In the genomic region with DNA sequence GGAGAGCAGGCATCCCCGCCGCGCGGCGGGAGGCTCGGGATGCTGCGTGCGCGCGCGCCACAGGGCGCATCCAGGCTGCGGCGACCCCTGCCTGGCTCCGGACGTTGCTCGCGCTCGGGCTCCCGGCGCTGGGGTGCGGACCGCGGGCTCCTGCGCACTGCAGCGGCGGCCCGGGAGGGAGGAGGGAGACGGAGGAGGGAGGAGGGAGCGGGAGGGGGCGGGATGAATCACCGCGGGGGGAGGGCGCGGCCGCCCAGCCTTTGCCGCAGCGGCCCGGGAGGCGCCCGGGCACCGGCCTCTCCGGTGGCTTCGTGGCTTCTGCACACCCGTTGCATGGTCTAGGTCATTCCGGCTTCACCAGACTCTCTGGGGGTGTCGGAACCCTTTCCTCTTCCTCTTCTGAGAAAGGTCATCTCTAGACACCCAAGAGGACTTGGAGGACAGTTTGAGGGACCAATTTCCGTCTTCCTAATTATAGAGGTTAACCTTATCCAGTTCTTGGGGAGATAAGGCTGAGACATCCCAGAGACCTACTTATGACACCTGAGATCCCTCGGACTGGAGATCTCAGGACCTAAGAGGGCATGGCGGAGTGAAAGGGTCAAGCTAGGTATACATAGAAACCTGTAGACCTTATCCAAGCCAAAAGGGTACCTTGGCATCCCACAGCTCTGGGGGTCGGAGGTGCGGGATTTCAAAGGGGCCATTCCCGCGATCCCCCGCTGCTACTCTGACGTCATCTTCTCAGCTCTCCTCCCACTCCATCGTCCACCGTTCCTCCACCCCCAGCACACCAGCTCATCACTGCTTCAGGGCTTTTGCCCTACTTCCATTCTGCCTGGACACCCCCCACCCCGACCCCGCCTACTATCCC, we compare ENCODE assay signal across 7 mouse cellular contexts. TPM values are rescaled to one million over a fixed set of nuclear protein-coding genes. Genes with fewer than 3 reads are reported as not detected.
A peak's percentile ranks its signal among the peaks of the same experiment; 100 is the strongest.
DNase-seq lines count a peak whose midpoint lies in the region; ATAC-seq and TF ChIP-seq lines count a peak whose summit lies in the region.

A gene (minus strand): TSS at position 153 of the 874 bp plus-strand sequence.

- TF ChIP-seq POLR2A in ES-Bruce4 (IDR thresholded peaks at IDR 0.05; ENCODE audit: insufficient read depth, low read length) = no peak

- H3K27ac ChIP-seq in ES-Bruce4 (ENCODE audit: insufficient read depth, low read length) = no peak within 1 kb of the TSS
- no peak within 1 kb of the TSS for H3K27ac ChIP-seq in heart, embryonic 16.5 days (ENCODE audit: low read length)

- peaks cover 19% of the 10 kb centered on the region for H3K36me3 ChIP-seq in ES-Bruce4 (ENCODE audit: control insufficient read depth, insufficient read depth, low read length, poor library complexity, severe bottlenecking)
- H3K36me3 ChIP-seq in heart, embryonic 16.5 days (ENCODE audit: control insufficient read depth, insufficient read depth) = peaks cover 28% of the 10 kb centered on the region

- peak; percentile 81 for DNase-seq in adrenal gland, postnatal 10 days
- DNase-seq in fibroblast of lung, adult 2 months (ENCODE audit: low read depth) = peak; percentile 34
- DNase-seq in layer of hippocampus, adult 8-10 months (ENCODE audit: low spot score in 2 of 2) = peak in 1 of 2 experiments; percentile 61
- DNase-seq in lung, postnatal 14 days = peak; percentile 48
- peak; percentile 76 for DNase-seq in right cerebral cortex, postnatal 14 days

- H3K9me3 ChIP-seq in ES-Bruce4 (replicated peaks; ENCODE audit: control insufficient read depth, insufficient read depth, low read length, poor library complexity, severe bottlenecking) = no peaks in the 10 kb centered on the region
- no peaks in the 10 kb centered on the region for H3K9me3 ChIP-seq in heart, embryonic 16.5 days (replicated peaks; ENCODE audit: control insufficient read depth, low read length)

- no peak for TF ChIP-seq CTCF in ES-Bruce4 (IDR thresholded peaks at IDR 0.05; ENCODE audit: low read depth, low read length)

- TF ChIP-seq EP300 in ES-Bruce4 (IDR thresholded peaks at IDR 0.05; ENCODE audit: insufficient read depth, low read depth, low read length) = peak; percentile 64; the same call in 1 of the 2 replicates

- H3K9ac ChIP-seq in ES-Bruce4 (ENCODE audit: low read depth, poor library complexity, severe bottlenecking) = peak within 1 kb of the TSS; percentile 81
- H3K9ac ChIP-seq in heart, embryonic 16.5 days (ENCODE audit: low read length) = peak within 1 kb of the TSS; percentile 67

- WGBS in heart, embryonic 16.5 days = under 1% methylated on average over 49 of the region's 60 CpGs

- H3K4me3 ChIP-seq in ES-Bruce4 (ENCODE audit: low read depth, low read length) = peak within 1 kb of the TSS; percentile 65
- H3K4me3 ChIP-seq in heart, embryonic 16.5 days (ENCODE audit: low read length) = peak within 1 kb of the TSS; percentile 70

- ATAC-seq in heart, embryonic 16.5 days (replicated peaks; ENCODE audit: extremely low read depth, insufficient read depth, low FRiP score) = peak; percentile 55

- peak within 1 kb of the TSS; percentile 100 for H3K4me2 ChIP-seq in heart, embryonic 16.5 days (ENCODE audit: low read depth, low read length)

- H3K27me3 ChIP-seq in ES-Bruce4 (ENCODE audit: control insufficient read depth, insufficient read depth, low read length, poor library complexity, severe bottlenecking) = peaks cover 5% of the 10 kb centered on the region
- H3K27me3 ChIP-seq in heart, embryonic 16.5 days (ENCODE audit: control insufficient read depth, insufficient read depth, low read length) = peaks cover 20% of the 10 kb centered on the region

- no peaks in the 10 kb centered on the region for H3K4me1 ChIP-seq in ES-Bruce4 (ENCODE audit: control insufficient read depth, insufficient read depth, low read length)
- H3K4me1 ChIP-seq in heart, embryonic 16.5 days (ENCODE audit: control insufficient read depth, insufficient read depth, low read length) = peaks cover 10% of the 10 kb centered on the region

RNA-seq across cellular contexts. Expression of the gene that starts here (rescaled TPM):
- polyA plus RNA-seq in ES-Bruce4 (2011; ENCODE audit: insufficient read depth, insufficient read length, low read depth, missing spikeins) = 26.1 and 27.5 TPM in 2 replicates
- 10 to 100 TPM; 15.7 to 39.2 TPM for total RNA-seq in adrenal gland, postnatal 10 days (2021)
- 2.8 and 3.5 TPM in 2 replicates for polyA plus RNA-seq in heart, embryonic 16.5 days (2015; fragmentation: Nextera tagmentation; extraction: Ambion mirVana)
- total RNA-seq in layer of hippocampus, adult 8-10 months (2022) = 100 to 1,000 TPM; 572 to 623 (median 584) TPM

Comparison
In these comparisons a context has a peak if more than half of its experiments do, and no peak if none do; other contexts are left out.
1. RNA of the gene that starts here (total RNA-seq): 572 to 623 TPM in layer of hippocampus, adult 8-10 months; 15.7 to 39.2 TPM in adrenal gland, postnatal 10 days; every median in the first group is over 10 times any median in the second.